18 mouse cellular contexts compared by ENCODE assay signal in genomic region chr3:58169786-58170185, GRCm38 (mm10).
"Had no signal": no experiment of that assay in that cellular context is flagged by ENCODE, and none has a peak within 500 bp of the region (broad histone marks: within the 10 kb centered on the region; RNA-seq: fewer than 3 reads in every experiment).

No protein-coding gene starts in this region.

- H3K9ac ChIP-seq: liver, embryonic 15.5 days; liver, postnatal 0 days; lung, embryonic 15.5 days; midbrain, embryonic 13.5 days; midbrain, embryonic 15.5 days; neural tube, embryonic 12.5 days; stomach, embryonic 15.5 days had no signal

- H3K36me3 ChIP-seq: liver, embryonic 15.5 days; lung, embryonic 15.5 days; midbrain, embryonic 13.5 days; midbrain, embryonic 15.5 days; neural tube, embryonic 12.5 days; stomach, embryonic 15.5 days had no signal

- H3K9me3 ChIP-seq: liver, embryonic 15.5 days; lung, embryonic 15.5 days; midbrain, embryonic 13.5 days; midbrain, embryonic 15.5 days; neural tube, embryonic 12.5 days; stomach, embryonic 15.5 days had no signal

- H3K4me3 ChIP-seq: liver, embryonic 15.5 days; lung, embryonic 15.5 days; megakaryocyte, embryonic 14.5 days; midbrain, embryonic 13.5 days; midbrain, embryonic 15.5 days; neural tube, embryonic 12.5 days; stomach, embryonic 15.5 days had no signal

- ATAC-seq: liver, postnatal 0 days; lung, postnatal 0 days; midbrain, embryonic 13.5 days; midbrain, embryonic 15.5 days had no signal

- H3K4me1 ChIP-seq: liver, embryonic 15.5 days; megakaryocyte, embryonic 14.5 days; neural tube, embryonic 12.5 days; stomach, embryonic 15.5 days had no signal

- H3K4me2 ChIP-seq: liver, embryonic 15.5 days; lung, embryonic 15.5 days; midbrain, embryonic 13.5 days; midbrain, embryonic 15.5 days; neural tube, embryonic 12.5 days; stomach, embryonic 15.5 days had no signal

- H3K27me3 ChIP-seq: liver, embryonic 15.5 days; lung, embryonic 15.5 days; megakaryocyte, embryonic 14.5 days; midbrain, embryonic 13.5 days; midbrain, embryonic 15.5 days; neural tube, embryonic 12.5 days; stomach, embryonic 15.5 days had no signal

- DNase-seq: liver, postnatal 0 days; lung, adult 2 months; lung, postnatal 14 days; lung, postnatal 36 days; right cerebral cortex, postnatal 14 days; thymus, adult 2 months; thymus, postnatal 25 days; thymus, postnatal 4 days had no signal

- H3K27ac ChIP-seq: liver, embryonic 15.5 days; macrophage; midbrain, embryonic 13.5 days; midbrain, embryonic 15.5 days; neural tube, embryonic 12.5 days; stomach, embryonic 15.5 days; stomach, postnatal 0 days had no signal
